Mouse (Mus musculus) embryonic facial prominence, embryonic 13.5 days (tissue): Measurements from ENCODE around the gene Memo1. TPM values are rescaled to one million over a fixed set of nuclear protein-coding genes. Genes with fewer than 3 reads are reported as not detected.
"Not testable (repeated sequence)": the region's sequence is repeated elsewhere in the genome, so short reads cannot be mapped to it uniquely, and the experiment has no call there.

Source experiments
- ATAC-seq: fragments of 200-750 bp; cut with Nextera tagmentation; 2 replicates; pipeline ENCODE4 v1.8.0; 2017; ENCODE audit warnings: low read depth; ENCODE audit not compliant: insufficient number of reproducible peaks, insufficient read depth, low FRiP score, low TSS enrichment
- H3K27ac ChIP-seq: fragments of 300-500 bp; sonication (generic); 2 replicates; pipeline ENCODE4 v1.5.1; 2015; ENCODE audit warnings: moderate library complexity, mild to moderate bottlenecking, inconsistent platforms
- H3K27me3 ChIP-seq: fragments of 300-500 bp; sonication (generic); 2 replicates; pipeline ENCODE4 v1.6.1; 2015; ENCODE audit warnings: mild to moderate bottlenecking, inconsistent platforms
- H3K36me3 ChIP-seq: fragments of 300-500 bp; sonication (generic); 2 replicates; pipeline ENCODE4 v1.6.1; 2015; ENCODE audit warnings: mild to moderate bottlenecking, inconsistent platforms
- H3K4me1 ChIP-seq: fragments of 300-500 bp; sonication (generic); 2 replicates; pipeline ENCODE4 v1.6.1; 2015; ENCODE audit warnings: inconsistent platforms
- H3K4me2 ChIP-seq: fragments of 300-500 bp; sonication (generic); 2 replicates; pipeline ENCODE4 v1.6.1; 2015; ENCODE audit warnings: moderate library complexity, mild to moderate bottlenecking, inconsistent platforms
- H3K4me3 ChIP-seq: fragments of 300-500 bp; sonication (generic); 2 replicates; pipeline ENCODE4 v1.5.1; 2015; ENCODE audit warnings: mild to moderate bottlenecking, inconsistent platforms
- H3K9ac ChIP-seq: fragments of 300-500 bp; sonication (generic); 2 replicates; pipeline ENCODE4 v1.6.1; 2015; ENCODE audit warnings: mild to moderate bottlenecking, inconsistent platforms
- H3K9me3 ChIP-seq: fragments of 300-500 bp; sonication (generic); 2 replicates; pipeline ENCODE4 v1.6.1; 2016; ENCODE audit warnings: inconsistent platforms
- WGBS: fragments of 180-500 bp; shearing (Covaris S2); methylation state at CpG from one replicate; pipeline ENCODE4 v1.1.7; 2015; ENCODE audit warnings: mixed read lengths; 5-methylcytosine and 5-hydroxymethylcytosine counted together
- polyA plus RNA-seq: library from polyadenylated mRNA; unstranded; fragments of >200 nt; fragmentation: Nextera tagmentation; extraction: Ambion mirVana; gene quantifications from 2 replicates; pipeline ENCODE4 v1.2.1, GENCODE M21; 2015

The Memo1 gene
- polyA plus RNA-seq, 1 experiment from 2014 or later: 80.3 TPM

- under 1% methylated on average over 43 of the region's 48 CpGs for WGBS
- Histone ChIP-seq H3K4me3 (peak overlapping the region; percentile 81), H3K4me2 (peak overlapping the region; percentile 69), H3K27ac (peak overlapping the region; percentile 92), H3K9ac (peak overlapping the region; percentile 88), H3K27me3 (no peaks in the 10 kb centered on the region), H3K9me3 (no peaks in the 10 kb centered on the region), H3K36me3 (peaks cover 21% of the 10 kb centered on the region), H3K4me1 (peaks cover 14% of the 10 kb centered on the region)
- peak; percentile 90 for ATAC-seq
Measured at GRCm38 (mm10) chr17:74316309-74316863, 21.1 kb upstream of the Memo1 start.

GRCm38 (mm10) chr17:74315445-74316308 lies 20.4 kb upstream of the Memo1 start:
- Histone ChIP-seq H3K36me3 (peaks cover 24% of the 10 kb centered on the region), H3K4me1 (peaks cover 14% of the 10 kb centered on the region), H3K27ac (peak overlapping the region; percentile 92), H3K27me3 (no peaks in the 10 kb centered on the region), H3K9me3 (no peaks in the 10 kb centered on the region), H3K9ac (peak overlapping the region; percentile 88), H3K4me2 (peak overlapping the region; percentile 69), H3K4me3 (peak overlapping the region; percentile 81)
- WGBS: under 1% methylated on average over 45 of the region's 45 CpGs
- peak; percentile 85 for ATAC-seq

GRCm38 (mm10) chr17:74306021-74306420 lies 10.7 kb upstream of the Memo1 start:
- H3K27ac ChIP-seq: no peak overlapping the region
- no peak overlapping the region for H3K4me3 ChIP-seq
- H3K4me1 ChIP-seq: no peaks in the 10 kb centered on the region
- ATAC-seq: no peak
- 89% methylated on average over 1 of the region's 1 CpGs for WGBS
- no peaks in the 10 kb centered on the region for H3K27me3 ChIP-seq
- H3K9me3 ChIP-seq: no peaks in the 10 kb centered on the region
- no peak overlapping the region for H3K9ac ChIP-seq
- H3K36me3 ChIP-seq: peaks cover 83% of the 10 kb centered on the region
- no peak overlapping the region for H3K4me2 ChIP-seq

GRCm38 (mm10) chr17:74305616-74306015 lies 10.3 kb upstream of the Memo1 start:
- Histone ChIP-seq H3K4me1 (no peaks in the 10 kb centered on the region), H3K27me3 (no peaks in the 10 kb centered on the region), H3K9me3 (no peaks in the 10 kb centered on the region), H3K4me2 (no peak overlapping the region), H3K4me3 (no peak overlapping the region), H3K9ac (no peak overlapping the region), H3K27ac (no peak overlapping the region), H3K36me3 (peaks cover 83% of the 10 kb centered on the region)
- no peak for ATAC-seq
- WGBS: 89% methylated on average over 4 of the region's 4 CpGs

- no peaks in the 10 kb centered on the region for H3K27me3 ChIP-seq
- no peak overlapping the region for H3K9ac ChIP-seq
- H3K4me1 ChIP-seq: no peaks in the 10 kb centered on the region
- no peak overlapping the region for H3K4me2 ChIP-seq
- ATAC-seq: no peak
- WGBS: 94% methylated on average over 4 of the region's 4 CpGs
- H3K36me3 ChIP-seq: peaks cover 75% of the 10 kb centered on the region
- H3K4me3 ChIP-seq: no peak overlapping the region
- H3K27ac ChIP-seq: no peak overlapping the region
- H3K9me3 ChIP-seq: no peaks in the 10 kb centered on the region
Measured at GRCm38 (mm10) chr17:74304060-74304459, 8.7 kb upstream of the Memo1 start.

GRCm38 (mm10) chr17:74300089-74300488 lies 4.8 kb upstream of the Memo1 start:
- no peak overlapping the region for H3K4me3 ChIP-seq
- no peaks in the 10 kb centered on the region for H3K4me1 ChIP-seq
- no peak overlapping the region for H3K4me2 ChIP-seq
- 86% methylated on average over 5 of the region's 5 CpGs for WGBS
- ATAC-seq: no peak
- no peak overlapping the region for H3K9ac ChIP-seq
- H3K36me3 ChIP-seq: peaks cover 47% of the 10 kb centered on the region
- H3K9me3 ChIP-seq: no peaks in the 10 kb centered on the region
- H3K27ac ChIP-seq: no peak overlapping the region
- no peaks in the 10 kb centered on the region for H3K27me3 ChIP-seq

- ATAC-seq, H3K27me3 ChIP-seq, H3K9ac ChIP-seq, H3K4me3 ChIP-seq, H3K4me2 ChIP-seq, H3K27ac ChIP-seq, H3K9me3 ChIP-seq, H3K4me1 ChIP-seq: not testable (repeated sequence)
- peaks cover 28% of the 10 kb centered on the region for H3K36me3 ChIP-seq
- WGBS: 94% methylated on average over 5 of the region's 5 CpGs
Measured at GRCm38 (mm10) chr17:74296991-74297390, 1.7 kb upstream of the Memo1 start.

GRCm38 (mm10) chr17:74296076-74296823 lies 929 bp upstream of the Memo1 start:
- no peaks in the 10 kb centered on the region for H3K27me3 ChIP-seq
- 35% methylated on average over 11 of the region's 11 CpGs for WGBS
- H3K9ac ChIP-seq: peak overlapping the region; percentile 93
- H3K4me1 ChIP-seq: peaks cover 12% of the 10 kb centered on the region
- H3K4me2 ChIP-seq: peak overlapping the region; percentile 73
- H3K27ac ChIP-seq: peak overlapping the region; percentile 99
- H3K9me3 ChIP-seq: no peaks in the 10 kb centered on the region
- peaks cover 21% of the 10 kb centered on the region for H3K36me3 ChIP-seq
- H3K4me3 ChIP-seq: peak overlapping the region; percentile 90
- no peak for ATAC-seq

- peak overlapping the region; percentile 99 for H3K27ac ChIP-seq
- peaks cover 12% of the 10 kb centered on the region for H3K36me3 ChIP-seq
- peak; percentile 83 for ATAC-seq
- H3K9ac ChIP-seq: peak overlapping the region; percentile 93
- H3K4me1 ChIP-seq: peaks cover 17% of the 10 kb centered on the region
- H3K9me3 ChIP-seq: no peaks in the 10 kb centered on the region
- H3K4me3 ChIP-seq: peak overlapping the region; percentile 90
- WGBS: under 1% methylated on average over 73 of the region's 80 CpGs
- no peaks in the 10 kb centered on the region for H3K27me3 ChIP-seq
- peak overlapping the region; percentile 73 for H3K4me2 ChIP-seq
Measured at GRCm38 (mm10) chr17:74294426-74295025, 795 bp downstream of the Memo1 start.

GRCm38 (mm10) chr17:74293687-74294425 lies 1.5 kb downstream of the Memo1 start:
- no peak for ATAC-seq
- H3K27ac ChIP-seq: peak overlapping the region; percentile 99
- 1% methylated on average over 18 of the region's 18 CpGs for WGBS

More at GRCm38 (mm10) chr17:74293687-74294425, 1.5 kb downstream of the Memo1 start:
- Histone ChIP-seq H3K4me2 (peak overlapping the region; percentile 73), H3K4me1 (peaks cover 17% of the 10 kb centered on the region), H3K9me3 (no peaks in the 10 kb centered on the region), H3K36me3 (peaks cover 10% of the 10 kb centered on the region), H3K27me3 (no peaks in the 10 kb centered on the region), H3K4me3 (peak overlapping the region; percentile 90), H3K9ac (peak overlapping the region; percentile 93)
